Mouse (Mus musculus) kidney, postnatal 14 days (tissue): ENCODE data around the gene Sap25.
"Not testable (repeated sequence)": the region's sequence is repeated elsewhere in the genome, so short reads cannot be mapped to it uniquely, and the experiment has no call there.

Experiments used
- DNase-seq: peaks from one replicate; pipeline ENCODE4 v3.0.0; 2022; ENCODE audit warnings: mixed read lengths

The Sap25 gene

GRCm38 (mm10) chr5:137641054-137641453 lies at the start of gene Sap25:
TSS of gene Sap25 (plus strand) at chr5:137641334.
- no peak for DNase-seq

- DNase-seq = no peak
Measured at GRCm38 (mm10) chr5:137595921-137596320, 45.2 kb upstream of the Sap25 start.

- no peak for DNase-seq
Measured at GRCm38 (mm10) chr5:137596601-137597261, 44.4 kb upstream of the Sap25 start.

- no peak for DNase-seq
Measured at GRCm38 (mm10) chr5:137597625-137598024, 43.5 kb upstream of the Sap25 start.

- DNase-seq = no peak
Measured at GRCm38 (mm10) chr5:137598100-137598826, 42.9 kb upstream of the Sap25 start.

GRCm38 (mm10) chr5:137599600-137599999 lies 41.5 kb upstream of the Sap25 start:
- no peak for DNase-seq

GRCm38 (mm10) chr5:137600281-137600618 lies 40.9 kb upstream of the Sap25 start:
- DNase-seq = no peak

GRCm38 (mm10) chr5:137600619-137601364 lies 40.3 kb upstream of the Sap25 start, which contains the start of gene Mospd3:
TSS of gene Mospd3 (minus strand) at chr5:137601058.
- peak; percentile 97 for DNase-seq

GRCm38 (mm10) chr5:137601365-137601729 lies 39.8 kb upstream of the Sap25 start:
- DNase-seq = peak; percentile 36

GRCm38 (mm10) chr5:137607860-137608653 lies 33.1 kb upstream of the Sap25 start:
- no peak for DNase-seq

- no peak for DNase-seq
Measured at GRCm38 (mm10) chr5:137608654-137609190, 32.4 kb upstream of the Sap25 start.

- DNase-seq = no peak
Measured at GRCm38 (mm10) chr5:137609292-137609691, 31.8 kb upstream of the Sap25 start.

GRCm38 (mm10) chr5:137610056-137610455 lies 31.1 kb upstream of the Sap25 start:
- no peak for DNase-seq

GRCm38 (mm10) chr5:137610548-137611244 lies 30.4 kb upstream of the Sap25 start:
- peak; percentile 88 for DNase-seq

- DNase-seq = peak; percentile 70
Measured at GRCm38 (mm10) chr5:137611245-137611602, 29.9 kb upstream of the Sap25 start.

GRCm38 (mm10) chr5:137613076-137613475 lies 28.1 kb upstream of the Sap25 start:
- no peak for DNase-seq

- DNase-seq = no peak
Measured at GRCm38 (mm10) chr5:137613550-137613949, 27.6 kb upstream of the Sap25 start, which contains the start of gene Pcolce. TSS of gene Pcolce (minus strand) at chr5:137613784.

- DNase-seq = not testable (repeated sequence)
Measured at GRCm38 (mm10) chr5:137614921-137615320, 26.2 kb upstream of the Sap25 start.

GRCm38 (mm10) chr5:137615347-137615746 lies 25.8 kb upstream of the Sap25 start:
- DNase-seq = no peak

GRCm38 (mm10) chr5:137623937-137624530 lies 17.1 kb upstream of the Sap25 start:
- DNase-seq = no peak

- peak; percentile 54 for DNase-seq
Measured at GRCm38 (mm10) chr5:137627991-137628390, 13.1 kb upstream of the Sap25 start.
